Mouse (Mus musculus) heart, adult 2 months (tissue): ENCODE data around the gene Tmem268.

Experiments
- CTCF ChIP-seq: fragments of 200-600 bp; IDR thresholded peaks from 2 replicates; pipeline ENCODE4 v1.8.1; 2022; ENCODE audit warnings: antibody characterized with exemption, mild to moderate bottlenecking, moderate library complexity
- EP300 ChIP-seq: fragments of 200-500 bp; IDR thresholded peaks from 2 replicates; pipeline ENCODE4 v1.6.1; 2011; ENCODE audit warnings: low read depth, low read length, control low read depth; ENCODE audit not compliant: insufficient read depth
- POLR2A ChIP-seq: fragments of 200-500 bp; IDR thresholded peaks from 2 replicates; pipeline ENCODE4 v1.6.1; 2011; ENCODE audit warnings: mild to moderate bottlenecking, low read depth, low read length, control low read depth; ENCODE audit not compliant: insufficient read depth

DNA sequence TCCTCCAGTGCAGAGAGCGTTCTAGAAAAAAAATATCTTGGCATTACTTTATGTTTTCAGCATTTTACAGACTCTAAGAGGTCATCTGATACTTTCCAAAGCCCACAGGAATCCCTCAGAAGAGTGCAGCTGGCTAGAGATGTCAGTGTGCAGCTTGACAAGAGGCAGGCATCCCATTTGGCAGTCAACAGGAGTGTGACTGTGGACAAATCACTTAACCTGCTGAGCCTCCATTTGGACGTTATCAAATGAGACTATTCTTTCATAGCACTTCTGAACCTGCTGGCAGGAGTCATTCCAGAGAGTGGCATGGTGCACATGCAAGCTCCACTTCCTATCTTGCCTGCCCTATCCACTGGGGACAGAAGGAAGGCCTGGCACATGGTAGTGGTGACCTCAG lies 16.4 kb upstream of the Tmem268 start:
- TF ChIP-seq EP300 = peak; percentile 93
- no peak for TF ChIP-seq POLR2A
- TF ChIP-seq CTCF = no peak
